Mouse (Mus musculus) megakaryocyte-erythroid progenitor cell, adult 5-6 weeks (primary cell): ENCODE measurements around the gene Lect2. TPM values are rescaled to one million over a fixed set of nuclear protein-coding genes. Genes with fewer than 3 reads are reported as not detected.

Source experiments
- ATAC-seq: replicated peaks from 2 replicates; pipeline ENCODE4 v1.8.0; 2016; ENCODE audit warnings: mild to moderate bottlenecking, inconsistent platforms; ENCODE audit not compliant: severe bottlenecking, poor library complexity, low FRiP score, low TSS enrichment
- total RNA-seq, 2 experiments: library from RNA; stranded (forward) in 1 of 2; stranded (reverse) in 1 of 2; fragments of 200-1000, 215-1000 nt in 1 of 2; fragments of >200 nt in 1 of 2; fragmentation: Nextera tagmentation in 1 of 2; gene quantifications; 2 replicates each; pipeline ENCODE4 v1.2.3; 2014 to 2017

The Lect2 gene
- total RNA-seq, 2 experiments from 2014 or later: not detected

- peak; percentile 99 for ATAC-seq
Observed at GRCm38 (mm10) chr13:56522081-56522820, 26.1 kb downstream of the Lect2 start, which contains the start of gene Fbxl21. Fbxl21 (plus strand) TSS chr13:56522472.

DNA sequence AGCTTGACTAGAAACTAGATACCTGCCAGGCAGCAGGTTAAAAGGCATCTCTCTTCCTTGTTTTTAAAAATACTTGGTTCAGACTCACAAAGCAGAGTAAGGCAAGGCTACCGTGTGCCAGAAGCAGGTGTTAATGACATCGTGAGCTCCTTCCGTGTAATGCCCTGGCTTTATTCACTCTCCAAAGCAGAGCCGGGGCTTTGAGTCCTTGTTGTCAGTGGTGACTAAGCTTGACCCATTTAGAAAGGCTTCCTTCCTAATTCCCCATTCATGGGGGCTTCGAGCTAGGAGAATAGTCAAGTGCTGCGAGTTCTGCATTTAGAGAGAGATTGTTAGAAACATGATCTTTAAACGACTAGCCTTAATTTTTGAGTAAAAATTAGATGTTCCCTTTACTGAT lies 31.5 kb downstream of the Lect2 start:
- no peak for ATAC-seq

GRCm38 (mm10) chr13:56516311-56516710 lies 32.0 kb downstream of the Lect2 start:
- no peak for ATAC-seq

DNA sequence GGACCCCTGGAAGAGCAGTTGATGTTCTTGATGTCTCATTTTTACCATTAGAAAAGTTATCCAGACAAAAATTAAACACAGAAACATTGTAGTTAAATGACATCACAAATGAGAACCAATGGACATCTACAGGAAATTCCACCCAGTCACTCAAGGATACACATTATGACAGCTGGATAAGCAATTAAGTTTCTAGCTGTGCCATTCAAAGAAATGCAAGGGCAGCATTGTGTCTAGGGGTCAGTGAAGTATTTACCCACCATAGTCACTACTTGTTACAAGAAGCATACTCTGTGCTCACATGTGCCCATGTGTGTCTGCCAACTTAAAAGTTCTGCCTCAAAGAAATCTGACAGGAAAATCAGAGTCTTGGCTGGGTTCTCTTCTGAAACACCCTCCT lies 34.7 kb downstream of the Lect2 start:
- ATAC-seq: no peak

GRCm38 (mm10) chr13:56509796-56510195 lies 38.5 kb downstream of the Lect2 start:
- ATAC-seq: no peak

- no peak for ATAC-seq
Observed at GRCm38 (mm10) chr13:56506871-56507496, 41.3 kb downstream of the Lect2 start.

GRCm38 (mm10) chr13:56501866-56502420 lies 46.4 kb downstream of the Lect2 start:
- no peak for ATAC-seq

DNA sequence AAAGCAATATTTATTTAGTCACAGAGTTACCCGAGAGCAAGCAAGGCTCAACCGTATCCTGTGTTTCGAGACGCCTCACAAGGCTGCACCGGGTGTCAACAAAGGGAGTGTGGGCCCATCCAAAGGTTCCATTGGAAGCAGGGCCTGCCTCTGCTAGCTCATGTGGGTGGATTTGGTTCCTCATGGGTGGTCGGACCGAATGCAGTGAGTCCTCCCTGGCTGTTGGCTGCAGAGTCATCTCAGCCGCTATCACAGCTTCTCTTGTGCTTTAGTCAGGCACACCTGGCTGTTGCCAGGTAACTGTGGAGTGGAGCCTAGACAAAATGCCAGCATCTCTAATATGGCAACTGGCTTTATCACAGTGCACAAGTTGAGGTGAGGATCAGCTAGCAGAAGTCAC lies 47.7 kb downstream of the Lect2 start:
- no peak for ATAC-seq

- no peak for ATAC-seq
Observed at GRCm38 (mm10) chr13:56500132-56500531, 48.2 kb downstream of the Lect2 start.

GRCm38 (mm10) chr13:56494440-56494839 lies 53.9 kb downstream of the Lect2 start:
- ATAC-seq: no peak

Other genes starting within 250 kb of the Lect2 start
- gene Gm3045, start 121.9 kb downstream of the Lect2 start, total RNA-seq (2014; fragmentation: Nextera tagmentation): not detected in 2 replicates
- not detected in 2 replicates for gene Gm3045, start 121.9 kb downstream of the Lect2 start, total RNA-seq (2017)
- gene Slc25a48, start 110.1 kb downstream of the Lect2 start, total RNA-seq (2014; fragmentation: Nextera tagmentation): not detected in 2 replicates
- not detected in 2 replicates for gene Slc25a48, start 110.1 kb downstream of the Lect2 start, total RNA-seq (2017)
- gene Il9, start 66.3 kb downstream of the Lect2 start, total RNA-seq (2014; fragmentation: Nextera tagmentation): not detected in 2 replicates
- not detected in 2 replicates for gene Il9, start 66.3 kb downstream of the Lect2 start, total RNA-seq (2017)
- gene Fbxl21, start 26.0 kb downstream of the Lect2 start, total RNA-seq (2014; fragmentation: Nextera tagmentation): not detected in 2 replicates
- not detected in 2 replicates for gene Fbxl21, start 26.0 kb downstream of the Lect2 start, total RNA-seq (2017)
- gene Tgfbi, start 61.0 kb upstream of the Lect2 start, total RNA-seq (2014; fragmentation: Nextera tagmentation): 0.28 TPM in 1 of 2 replicates, not detected in the other
- gene Tgfbi, start 61.0 kb upstream of the Lect2 start, total RNA-seq (2017): 0.72 and 1.5 TPM in 2 replicates
- 27.7 and 28.8 TPM in 2 replicates for gene Smad5, start 154.5 kb upstream of the Lect2 start, total RNA-seq (2014; fragmentation: Nextera tagmentation)
- 22.7 and 23.9 TPM in 2 replicates for gene Smad5, start 154.5 kb upstream of the Lect2 start, total RNA-seq (2017)
- gene Gm45623, start 205.3 kb upstream of the Lect2 start, total RNA-seq (2014; fragmentation: Nextera tagmentation): not detected in 2 replicates
- not detected in 2 replicates for gene Gm45623, start 205.3 kb upstream of the Lect2 start, total RNA-seq (2017)